In genomic region chr1:16821186-16821585, GRCm38 (mm10) we compare ENCODE assay signal across 28 mouse cellular contexts.
DNase-seq lines count a peak whose midpoint lies in the region; ATAC-seq and TF ChIP-seq lines count a peak whose summit lies in the region.
"Had no signal": no experiment of that assay in that cellular context is flagged by ENCODE, and none has a peak within 500 bp of the region (broad histone marks: within the 10 kb centered on the region; RNA-seq: fewer than 3 reads in every experiment).

No protein-coding gene starts in this region.

- ATAC-seq in monocyte, adult 5-6 weeks (replicated peaks; ENCODE audit: insufficient number of reproducible peaks, low FRiP score, low TSS enrichment, poor library complexity, severe bottlenecking), result no peak
- ATAC-seq: CD4-positive, CD25-positive, alpha-beta regulatory T cell, adult 4 months; forebrain, embryonic 14.5 days had no signal

- peak overlapping the region; percentile 2 for H3K4me2 ChIP-seq in myocyte (ENCODE audit: low read depth)
- H3K4me2 ChIP-seq: embryonic facial prominence, embryonic 13.5 days; embryonic facial prominence, embryonic 15.5 days; forebrain, embryonic 12.5 days had no signal

- no peaks in the 10 kb centered on the region for H3K27me3 ChIP-seq in myocyte (ENCODE audit: control insufficient read depth, insufficient read depth, insufficient read length)
- H3K27me3 ChIP-seq: CH12.LX; embryonic facial prominence, embryonic 13.5 days; embryonic facial prominence, embryonic 15.5 days; forebrain, embryonic 12.5 days had no signal

- H3ac ChIP-seq in myocyte (ENCODE audit: control insufficient read depth, insufficient read length), result no peak overlapping the region

- no peak overlapping the region for H3K4me3 ChIP-seq in myocyte
- H3K4me3 ChIP-seq: embryonic facial prominence, embryonic 13.5 days; embryonic facial prominence, embryonic 15.5 days; erythroblast, embryonic 14.5 days; forebrain, embryonic 10.5 days; forebrain, embryonic 12.5 days had no signal

- no peaks in the 10 kb centered on the region for H3K79me2 ChIP-seq in myocyte (ENCODE audit: control insufficient read depth, insufficient read depth)

- peak; percentile 71 for DNase-seq in gastrocnemius, adult 18-20 months (ENCODE audit: low spot score)
- DNase-seq in gastrocnemius, postnatal 4 days (ENCODE audit: low spot score in 2 of 2), result no peak
- peak; percentile 46 to 55 for DNase-seq in gastrocnemius, adult 8-10 months (ENCODE audit: low spot score in 2 of 2)
- peak; percentile 28 for DNase-seq in gastrocnemius, postnatal 14 days
- DNase-seq in thymus, postnatal 25 days, result no peak
- no peak for DNase-seq in left cerebral cortex, postnatal 14 days (ENCODE audit: low spot score in 2 of 2)
- DNase-seq: adrenal gland, adult 2 months; adrenal gland, postnatal 10 days; adrenal gland, postnatal 25 days; B cell, adult 2 months; cerebellum, adult 11 months; cerebellum, adult 18-20 months; cerebellum, adult 8-10 months; cerebellum, adult 9-11 months; cerebellum, postnatal 14 days; cerebellum, postnatal 36 days; embryo, embryonic 11 days had no signal

- TF ChIP-seq POLR2A in myocyte (IDR thresholded peaks at IDR 0.05; ENCODE audit: insufficient read length, low read depth), result no peak

- H3K36me3 ChIP-seq in myocyte (ENCODE audit: control insufficient read depth, insufficient read depth), result no peaks in the 10 kb centered on the region
- H3K36me3 ChIP-seq: embryonic facial prominence, embryonic 13.5 days; embryonic facial prominence, embryonic 15.5 days; forebrain, embryonic 10.5 days; forebrain, embryonic 12.5 days; G1E had no signal

- intact Hi-C loops in gastrocnemius, postnatal 14 days (cut with DNase I; ENCODE audit: low total_unique reads), result no loop called here
- intact Hi-C loops in left cerebral cortex, postnatal 14 days (cut with DNase I), result no loop called here

TF ChIP-seq in myocyte, 11 proteins besides CTCF, POLR2A, EP300 and RAD21:
- TF ChIP-seq E2F4 (IDR thresholded peaks at IDR 0.05; ENCODE audit: insufficient read depth), result no peak
- TF ChIP-seq MAX (IDR thresholded peaks at IDR 0.05; ENCODE audit: low read depth), result no peak
- TF ChIP-seq MYOD1 (IDR thresholded peaks at IDR 0.05; ENCODE audit: control insufficient read depth in 1 of 3, insufficient read length in 2 of 3, low read depth in 2 of 3), result peak; percentile 35 to 71 (median 47)

Comparison
In these comparisons a context has a peak if more than half of its experiments do, and no peak if none do; other contexts are left out.
1. DNase-seq: peak in gastrocnemius, adult 18-20 months (single experiment), gastrocnemius, adult 8-10 months (2 of 2) and gastrocnemius, postnatal 14 days (single experiment); none in gastrocnemius, postnatal 4 days (0 of 2), thymus, postnatal 25 days (single experiment) and left cerebral cortex, postnatal 14 days (0 of 2).